Mouse (Mus musculus) lung, adult 2 months (tissue): ENCODE measurements around the gene Igflr1. TPM values are rescaled to one million over a fixed set of nuclear protein-coding genes. Genes with fewer than 3 reads are reported as not detected.

Experiments
- DNase-seq: peaks from one replicate; pipeline ENCODE4 v3.0.0; 2022
- H3K4me1 ChIP-seq: fragments of 200-500 bp; 2 replicates; pipeline ENCODE4 v1.6.1; 2011; ENCODE audit warnings: low read length; ENCODE audit not compliant: control insufficient read depth, insufficient read depth
- H3K4me3 ChIP-seq: fragments of 200-500 bp; replicated peaks from 2 replicates; pipeline ENCODE3; 2011; ENCODE audit warnings: low read depth, mild to moderate bottlenecking, control low read depth, low read length; ENCODE audit errors: extremely low read depth
- CTCF ChIP-seq: fragments of 200-500 bp; IDR thresholded peaks from 2 replicates; pipeline ENCODE4 v1.5.1; 2011; ENCODE audit warnings: mild to moderate bottlenecking, low read length, control low read depth; ENCODE audit not compliant: insufficient read depth
- POLR2A ChIP-seq: fragments of 200-500 bp; IDR thresholded peaks from 2 replicates; pipeline ENCODE4 v1.6.1; 2011; ENCODE audit warnings: low read depth, mild to moderate bottlenecking, control low read depth, low read length, borderline replicate concordance; ENCODE audit errors: extremely low read depth
- WGBS: fragments of 180-500 bp; shearing (Covaris S2); methylation state at CpG from one replicate; pipeline ENCODE4 v1.1.7; 2018; 5-methylcytosine and 5-hydroxymethylcytosine counted together
- polyA plus RNA-seq: library from polyadenylated mRNA; depleted of rRNA; stranded (reverse); fragments of >200 nt; gene quantifications from 2 replicates; pipeline ENCODE4 v1.2.3, GENCODE M21; 2012

The Igflr1 gene
- polyA plus RNA-seq, 1 experiment = 12.0 TPM

- Histone ChIP-seq H3K4me1 (no peaks in the 10 kb centered on the region), H3K4me3 (peak within 1 kb of the TSS; percentile 84)
- DNase-seq = peak; percentile 96
- TF ChIP-seq POLR2A = peak; percentile 93; the same call in 1 of the 2 replicates
- 0 out of 2 replicates have a peak, but pooled peaks have one; percentile 5 for TF ChIP-seq CTCF
- WGBS = under 1% methylated on average over 44 of the region's 44 CpGs
These were observed 12.9 kb upstream of the Igflr1 start, which contains the start of the genes Hspb6 and Proser3 for GRCm38 (mm10) chr7:30552102-30553020. TSS of gene Hspb6 (plus strand) at chr7:30552178. TSS of gene Proser3 (minus strand) at chr7:30552299.

- H3K4me3 ChIP-seq = peak overlapping the region; percentile 35
- TF ChIP-seq CTCF (no peak), POLR2A (peak; percentile 48; the same call in 1 of the 2 replicates)
- WGBS = 2% methylated on average over 23 of the region's 23 CpGs
- peak; percentile 47 for DNase-seq
- no peaks in the 10 kb centered on the region for H3K4me1 ChIP-seq
These were observed 12.1 kb upstream of the Igflr1 start for GRCm38 (mm10) chr7:30553021-30553589.

- DNase-seq = no peak
- H3K4me1 ChIP-seq = peaks cover 4% of the 10 kb centered on the region
- no peak for TF ChIP-seq POLR2A
- no peak for TF ChIP-seq CTCF
- H3K4me3 ChIP-seq = no peak overlapping the region
- 81% methylated on average over 22 of the region's 22 CpGs for WGBS
These were observed 11.2 kb upstream of the Igflr1 start for GRCm38 (mm10) chr7:30553810-30554584.

GRCm38 (mm10) chr7:30556894-30557536, 8.2 kb upstream of the Igflr1 start:
- H3K4me1 ChIP-seq = peaks cover 5% of the 10 kb centered on the region
- 93% methylated on average over 18 of the region's 18 CpGs for WGBS
- no peak overlapping the region for H3K4me3 ChIP-seq
- TF ChIP-seq POLR2A (no peak), CTCF (no peak)
- no peak for DNase-seq

GRCm38 (mm10) chr7:30557901-30558514, 7.2 kb upstream of the Igflr1 start:
- no peak for DNase-seq
- TF ChIP-seq POLR2A (no peak), CTCF (no peak)
- 81% methylated on average over 13 of the region's 13 CpGs for WGBS
- H3K4me3 ChIP-seq = no peak overlapping the region
- peaks cover 5% of the 10 kb centered on the region for H3K4me1 ChIP-seq

GRCm38 (mm10) chr7:30558656-30559442, 6.4 kb upstream of the Igflr1 start:
- WGBS = 8% methylated on average over 12 of the region's 12 CpGs
- H3K4me3 ChIP-seq = peak overlapping the region; percentile 68
- no peak for DNase-seq

GRCm38 (mm10) chr7:30559443-30559954, 5.7 kb upstream of the Igflr1 start, which contains the start of gene Lin37:
TSS of gene Lin37 (minus strand) at chr7:30559838.
- WGBS = under 1% methylated on average over 20 of the region's 20 CpGs
- H3K4me1 ChIP-seq = peaks cover 8% of the 10 kb centered on the region
- H3K4me3 ChIP-seq = peak within 1 kb of the TSS; percentile 68
- DNase-seq = peak; percentile 92
- TF ChIP-seq POLR2A (peak; percentile 89; the same call in 1 of the 2 replicates), CTCF (no peak)

More at GRCm38 (mm10) chr7:30558656-30559442, 6.4 kb upstream of the Igflr1 start:
- H3K4me1 ChIP-seq = peaks cover 6% of the 10 kb centered on the region
- no peak for TF ChIP-seq POLR2A
- no peak for TF ChIP-seq CTCF

GRCm38 (mm10) chr7:30560296-30560695, 4.9 kb upstream of the Igflr1 start:
- 64% methylated on average over 2 of the region's 2 CpGs for WGBS
- peaks cover 8% of the 10 kb centered on the region for H3K4me1 ChIP-seq
- no peak for TF ChIP-seq POLR2A
- TF ChIP-seq CTCF = no peak
- DNase-seq = no peak
- H3K4me3 ChIP-seq = no peak overlapping the region
